Mouse (Mus musculus) forebrain, embryonic 14.5 days (tissue): ENCODE data around the gene Zfp296. TPM values are rescaled to one million over a fixed set of nuclear protein-coding genes. Genes with fewer than 3 reads are reported as not detected.

Experiments used
- ATAC-seq: fragments of 200-750 bp; cut with Nextera tagmentation; 2 replicates; pipeline ENCODE4 v1.8.0; 2017; ENCODE audit warnings: mild to moderate bottlenecking, moderate library complexity
- DNase-seq: peaks from one replicate; pipeline ENCODE4 v3.0.0-alpha.2; 2015; ENCODE audit warnings: low spot score
- H3K27ac ChIP-seq: fragments of 300-500 bp; sonication (generic); 2 replicates; pipeline ENCODE4 v1.5.1; 2014; ENCODE audit warnings: low read depth, mild to moderate bottlenecking, control low read depth, low read length, moderate library complexity
- H3K27me3 ChIP-seq: fragments of 300-500 bp; sonication (generic); replicated peaks from 2 replicates; pipeline ENCODE4 v1.6.1; 2014; ENCODE audit warnings: low read length, control low read depth, mixed read lengths; ENCODE audit not compliant: control insufficient read depth, insufficient read depth
- H3K36me3 ChIP-seq: fragments of 300-500 bp; sonication (generic); 2 replicates; pipeline ENCODE4 v1.6.1; 2014; ENCODE audit warnings: low read length, control low read depth; ENCODE audit not compliant: control insufficient read depth, insufficient read depth
- H3K4me1 ChIP-seq: fragments of 300-500 bp; sonication (generic); 2 replicates; pipeline ENCODE4 v1.6.1; 2014; ENCODE audit warnings: antibody characterized with exemption, low read length, control low read depth; ENCODE audit not compliant: control insufficient read depth, insufficient read depth
- H3K4me2 ChIP-seq: fragments of 300-500 bp; sonication (generic); 2 replicates; pipeline ENCODE4 v1.6.1; 2014; ENCODE audit warnings: mild to moderate bottlenecking, control low read depth, low read length
- H3K4me3 ChIP-seq: fragments of 300-500 bp; sonication (generic); 2 replicates; pipeline ENCODE4 v1.5.1; 2014; ENCODE audit warnings: low read depth, low read length, control low read depth
- H3K9ac ChIP-seq: fragments of 300-500 bp; sonication (generic); 2 replicates; pipeline ENCODE4 v1.6.1; 2014; ENCODE audit warnings: mild to moderate bottlenecking, low read length, control low read depth, moderate library complexity
- H3K9me3 ChIP-seq: fragments of 300-500 bp; sonication (generic); replicated peaks from 2 replicates; pipeline ENCODE4 v1.6.1; 2016; ENCODE audit warnings: low read length, control low read depth, mixed read lengths; ENCODE audit not compliant: control insufficient read depth
- WGBS: fragments of 180-500 bp; shearing (Covaris S2); extraction: QIAGEN DNeasy Blood & Tissue Kit; methylation state at CpG from one replicate; pipeline ENCODE4 v1.1.7; 2014; 5-methylcytosine and 5-hydroxymethylcytosine counted together
- polyA plus RNA-seq: library from polyadenylated mRNA; unstranded; fragments of >200 nt; fragmentation: Nextera tagmentation; extraction: Ambion mirVana; gene quantifications from 2 replicates; pipeline ENCODE4 v1.2.1, GENCODE M21; 2014

Gene Zfp296
- polyA plus RNA-seq, 1 experiment from 2014 or later = 0.15 TPM

GRCm38 (mm10) chr7:19560491-19561260 is 16.4 kb upstream of the Zfp296 start:
- peaks cover 19% of the 10 kb centered on the region for H3K4me1 ChIP-seq
- H3K4me3 ChIP-seq = peak overlapping the region; percentile 90
- 26% methylated on average over 11 of the region's 11 CpGs for WGBS
- peak overlapping the region; percentile 94 for H3K9ac ChIP-seq
- no peaks in the 10 kb centered on the region; the same call in 1 of the 2 replicates for H3K9me3 ChIP-seq
- ATAC-seq (no peak), DNase-seq (no peak)
- H3K36me3 ChIP-seq = peaks cover 25% of the 10 kb centered on the region
- no peak overlapping the region for H3K27ac ChIP-seq
- peak overlapping the region; percentile 99 for H3K4me2 ChIP-seq
- H3K27me3 ChIP-seq = no peaks in the 10 kb centered on the region

DNA sequence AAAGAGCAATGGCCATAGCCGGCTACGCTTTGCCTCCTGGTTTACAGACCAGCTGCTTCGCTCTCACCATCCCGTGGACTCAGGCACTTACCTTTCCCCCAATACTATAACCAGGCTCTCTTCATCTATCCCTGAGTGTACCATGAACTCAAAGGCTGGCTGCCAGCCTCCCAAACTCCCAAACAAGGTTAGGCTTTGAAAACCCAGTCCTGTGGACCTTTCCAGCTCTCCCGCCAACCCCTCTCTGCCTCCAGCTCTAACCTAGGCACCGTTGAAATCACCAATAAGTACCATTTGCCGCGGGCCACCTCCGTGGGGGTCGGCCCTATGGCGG is 15.7 kb upstream of the Zfp296 start:
- peaks cover 19% of the 10 kb centered on the region for H3K4me1 ChIP-seq
- H3K36me3 ChIP-seq = peaks cover 23% of the 10 kb centered on the region
- ATAC-seq (no peak), DNase-seq (no peak)
- H3K9me3 ChIP-seq = no peaks in the 10 kb centered on the region; the same call in 1 of the 2 replicates
- WGBS = under 1% methylated on average over 11 of the region's 11 CpGs
- H3K27me3 ChIP-seq = no peaks in the 10 kb centered on the region
- peak overlapping the region; percentile 99 for H3K4me2 ChIP-seq
- peak overlapping the region; percentile 90 for H3K4me3 ChIP-seq
- peak overlapping the region; percentile 82 for H3K27ac ChIP-seq
- peak overlapping the region; percentile 94 for H3K9ac ChIP-seq

- H3K27ac ChIP-seq = peak overlapping the region; percentile 82
- DNase-seq (peak; percentile 98), ATAC-seq (peak; percentile 93)
- WGBS = under 1% methylated on average over 102 of the region's 102 CpGs
- H3K36me3 ChIP-seq = peaks cover 21% of the 10 kb centered on the region
- H3K4me1 ChIP-seq = peaks cover 19% of the 10 kb centered on the region
- no peaks in the 10 kb centered on the region; the same call in 1 of the 2 replicates for H3K9me3 ChIP-seq
- peak overlapping the region; percentile 94 for H3K9ac ChIP-seq
- H3K4me2 ChIP-seq = peak overlapping the region; percentile 99
- no peaks in the 10 kb centered on the region for H3K27me3 ChIP-seq
- peak overlapping the region; percentile 90 for H3K4me3 ChIP-seq
These were observed 15.1 kb upstream of the Zfp296 start for GRCm38 (mm10) chr7:19561765-19562642.

DNA sequence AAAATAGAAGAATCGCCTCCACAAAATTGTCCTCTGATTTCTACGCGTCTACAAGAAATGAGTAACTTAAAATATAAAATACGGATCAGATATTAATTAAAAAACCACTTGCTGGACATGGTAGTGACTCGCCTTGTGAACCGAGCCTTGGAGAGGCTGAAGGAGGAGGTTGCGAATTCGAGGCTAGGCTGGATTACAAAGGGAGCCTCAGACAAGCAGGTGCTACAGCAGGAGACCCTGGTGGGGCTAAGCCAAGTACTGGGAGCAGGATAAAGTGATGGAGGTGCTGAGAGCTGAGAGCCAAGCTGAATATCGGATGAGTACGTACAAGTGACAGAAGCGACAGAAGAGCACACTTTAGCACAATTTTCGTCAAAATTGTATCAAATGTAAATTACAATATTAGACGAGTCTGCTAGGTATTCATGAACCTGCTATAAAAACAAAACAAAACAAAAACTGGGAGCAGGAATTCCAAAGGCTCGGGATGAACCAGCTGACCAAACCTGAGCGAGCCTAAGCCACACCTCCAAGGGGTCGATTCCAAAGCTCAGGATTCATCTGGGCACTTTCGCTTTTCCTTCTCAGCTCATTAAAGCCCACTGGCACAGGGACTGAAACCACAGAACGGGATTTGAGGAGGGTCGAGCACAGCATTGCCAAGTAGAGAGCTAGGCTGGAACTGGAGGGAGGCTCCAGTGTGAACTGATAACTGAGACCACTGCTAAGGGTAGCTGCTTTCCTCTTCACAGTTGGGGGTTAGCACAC is 14.3 kb upstream of the Zfp296 start, which contains the start of gene Ppp1r37:
Gene Ppp1r37, minus strand, starts transcription at position 434 of the 768 bp plus-strand sequence.
- no peaks in the 10 kb centered on the region; the same call in 1 of the 2 replicates for H3K9me3 ChIP-seq
- peaks cover 19% of the 10 kb centered on the region for H3K4me1 ChIP-seq

GRCm38 (mm10) chr7:19563884-19564283 is 13.2 kb upstream of the Zfp296 start:
- Histone ChIP-seq H3K4me1 (peaks cover 19% of the 10 kb centered on the region), H3K4me2 (no peak overlapping the region), H3K27ac (no peak overlapping the region), H3K9ac (no peak overlapping the region), H3K27me3 (no peaks in the 10 kb centered on the region), H3K4me3 (no peak overlapping the region), H3K36me3 (peaks cover 23% of the 10 kb centered on the region), H3K9me3 (no peaks in the 10 kb centered on the region; the same call in 1 of the 2 replicates)
- DNase-seq (no peak), ATAC-seq (no peak)
- 81% methylated on average over 3 of the region's 3 CpGs for WGBS

More for the DNA sequence above, 14.3 kb upstream of the Zfp296 start, which contains the start of gene Ppp1r37:
- ATAC-seq = peak; percentile 40
- H3K27ac ChIP-seq = peak within 1 kb of the TSS; percentile 82
- 2% methylated on average over 19 of the region's 19 CpGs for WGBS
- peak; percentile 68 for DNase-seq
- peak within 1 kb of the TSS; percentile 94 for H3K9ac ChIP-seq
- peaks cover 22% of the 10 kb centered on the region for H3K36me3 ChIP-seq
- H3K27me3 ChIP-seq = no peaks in the 10 kb centered on the region
- H3K4me3 ChIP-seq = peak within 1 kb of the TSS; percentile 90
- peak within 1 kb of the TSS; percentile 99 for H3K4me2 ChIP-seq

DNA sequence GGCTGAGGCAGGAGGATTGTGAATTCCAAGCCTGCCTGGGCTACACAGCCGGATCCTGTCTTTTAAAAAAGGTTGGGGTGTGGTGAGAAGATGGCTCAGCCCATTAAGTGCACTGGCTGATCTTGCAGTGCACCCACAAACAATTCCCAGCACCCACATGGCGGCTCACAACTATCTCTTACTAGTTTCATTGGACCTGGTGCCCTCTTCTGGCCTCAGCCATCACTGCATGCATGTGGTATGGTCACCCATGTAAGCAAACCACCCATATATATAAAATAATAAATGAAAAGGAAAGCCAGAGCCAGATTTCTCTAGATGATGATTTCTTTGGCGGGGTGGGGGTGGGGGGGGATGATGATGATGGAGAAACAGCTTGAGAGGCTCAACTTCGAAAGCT is 12.6 kb upstream of the Zfp296 start:
- DNase-seq = no peak
- H3K9ac ChIP-seq = no peak overlapping the region
- no peak overlapping the region for H3K27ac ChIP-seq
- 89% methylated on average over 4 of the region's 4 CpGs for WGBS
- H3K9me3 ChIP-seq = no peaks in the 10 kb centered on the region; the same call in 1 of the 2 replicates
- peaks cover 14% of the 10 kb centered on the region for H3K4me1 ChIP-seq
- no peak for ATAC-seq
- H3K27me3 ChIP-seq = no peaks in the 10 kb centered on the region
- peaks cover 27% of the 10 kb centered on the region for H3K36me3 ChIP-seq
- no peak overlapping the region for H3K4me3 ChIP-seq
- H3K4me2 ChIP-seq = no peak overlapping the region

GRCm38 (mm10) chr7:19565803-19566202 is 11.3 kb upstream of the Zfp296 start:
- Histone ChIP-seq H3K4me3 (no peak overlapping the region), H3K9me3 (no peaks in the 10 kb centered on the region; the same call in 1 of the 2 replicates), H3K9ac (no peak overlapping the region), H3K27me3 (no peaks in the 10 kb centered on the region), H3K4me1 (peaks cover 4% of the 10 kb centered on the region), H3K4me2 (no peak overlapping the region), H3K27ac (no peak overlapping the region), H3K36me3 (peaks cover 36% of the 10 kb centered on the region)
- 100% methylated on average over 2 of the region's 2 CpGs for WGBS
- no peak for ATAC-seq
- no peak for DNase-seq

GRCm38 (mm10) chr7:19567426-19567825 is 9.7 kb upstream of the Zfp296 start:
- Histone ChIP-seq H3K27me3 (no peaks in the 10 kb centered on the region), H3K4me1 (peaks cover 5% of the 10 kb centered on the region), H3K4me3 (no peak overlapping the region), H3K27ac (no peak overlapping the region), H3K9me3 (no peaks in the 10 kb centered on the region; the same call in 1 of the 2 replicates), H3K36me3 (peaks cover 36% of the 10 kb centered on the region), H3K9ac (no peak overlapping the region), H3K4me2 (no peak overlapping the region)
- DNase-seq = no peak
- WGBS = 90% methylated on average over 8 of the region's 8 CpGs
- no peak for ATAC-seq
